Mouse (Mus musculus): ENCODE measurements around the gene Rdm1.

Rdm1 gene

DNA sequence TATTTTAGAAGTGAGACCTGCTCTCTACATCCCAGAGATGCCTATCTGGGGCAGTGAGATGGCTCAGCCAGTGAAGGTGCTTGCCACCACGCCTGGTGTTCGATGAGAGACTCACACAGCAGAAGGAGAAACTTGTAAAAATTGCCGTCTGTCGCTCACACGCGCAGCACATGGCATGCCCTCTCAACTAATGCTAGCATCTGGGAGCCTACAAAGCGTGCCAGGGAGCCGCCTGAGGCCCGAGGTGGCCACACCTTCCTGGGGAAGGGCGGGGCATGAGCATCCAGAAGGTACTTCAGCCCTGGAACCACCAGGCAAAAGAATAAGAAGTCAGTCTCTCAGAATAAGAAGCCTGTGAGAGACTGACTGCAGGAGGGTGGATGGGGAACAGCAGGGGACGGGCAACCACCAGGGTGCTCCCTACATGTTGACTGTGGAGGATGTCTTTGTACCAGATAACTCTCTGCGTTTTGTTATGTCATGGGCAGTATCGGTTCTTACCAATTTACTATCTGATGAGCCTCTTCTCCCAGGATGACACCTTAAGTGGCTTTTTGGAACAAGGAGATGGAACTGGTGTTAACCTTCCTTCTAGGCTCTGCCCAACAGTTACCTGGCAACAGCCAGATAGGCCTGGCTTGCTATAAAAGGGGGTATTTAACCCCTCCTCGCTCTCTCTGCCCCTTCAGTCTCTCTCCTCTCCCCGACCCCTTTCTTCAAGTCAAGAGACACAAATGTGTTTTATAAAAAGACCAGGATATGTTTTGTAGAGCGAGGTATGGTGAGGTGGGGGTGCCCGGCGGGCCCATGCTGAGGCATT lies 9.8 kb upstream of the Rdm1 start:
- WGBS: 26% methylated on average over 18 of the region's 18 CpGs

DNA sequence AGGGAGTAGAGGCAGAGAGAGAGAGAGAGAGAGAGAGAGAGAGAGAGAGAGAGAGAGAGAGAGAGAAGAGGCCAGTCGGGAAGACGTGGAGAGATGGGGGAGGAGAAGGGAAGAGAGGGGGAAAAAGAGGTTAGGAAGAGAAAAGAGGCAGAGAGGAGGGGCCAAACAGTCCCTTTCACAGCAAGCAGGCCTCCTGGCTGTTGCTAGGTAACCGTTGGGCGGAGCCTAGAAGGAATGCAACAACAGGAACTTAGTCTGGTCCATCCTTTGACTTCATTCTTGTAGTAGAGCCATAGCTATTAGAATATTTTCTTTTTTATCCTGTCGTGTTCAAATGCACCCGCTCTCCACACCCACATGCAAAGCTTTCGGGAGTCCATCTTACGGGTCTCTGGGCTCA lies 9.1 kb upstream of the Rdm1 start:
- WGBS: 16% methylated on average over 8 of the region's 8 CpGs

DNA sequence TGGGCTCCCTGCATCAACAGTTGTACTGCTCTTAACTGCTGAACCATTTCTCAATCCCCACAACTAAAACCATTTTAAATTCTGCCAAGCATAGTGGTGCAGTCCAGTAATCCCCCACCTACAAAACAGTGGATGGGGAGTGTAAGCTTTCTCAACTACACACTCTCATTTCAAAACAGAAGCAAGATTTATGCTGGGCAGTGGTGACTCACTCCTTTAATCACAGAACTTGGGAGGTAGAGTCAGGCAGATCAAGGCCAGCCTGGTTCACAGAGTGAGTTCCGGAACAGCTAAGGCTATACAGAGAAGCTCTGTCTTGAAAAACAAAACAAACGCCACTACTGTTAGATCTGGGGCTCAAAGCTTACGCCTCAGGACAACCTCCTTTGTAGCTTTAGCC lies 8.4 kb upstream of the Rdm1 start:
- WGBS: 69% methylated on average over 3 of the region's 3 CpGs

DNA sequence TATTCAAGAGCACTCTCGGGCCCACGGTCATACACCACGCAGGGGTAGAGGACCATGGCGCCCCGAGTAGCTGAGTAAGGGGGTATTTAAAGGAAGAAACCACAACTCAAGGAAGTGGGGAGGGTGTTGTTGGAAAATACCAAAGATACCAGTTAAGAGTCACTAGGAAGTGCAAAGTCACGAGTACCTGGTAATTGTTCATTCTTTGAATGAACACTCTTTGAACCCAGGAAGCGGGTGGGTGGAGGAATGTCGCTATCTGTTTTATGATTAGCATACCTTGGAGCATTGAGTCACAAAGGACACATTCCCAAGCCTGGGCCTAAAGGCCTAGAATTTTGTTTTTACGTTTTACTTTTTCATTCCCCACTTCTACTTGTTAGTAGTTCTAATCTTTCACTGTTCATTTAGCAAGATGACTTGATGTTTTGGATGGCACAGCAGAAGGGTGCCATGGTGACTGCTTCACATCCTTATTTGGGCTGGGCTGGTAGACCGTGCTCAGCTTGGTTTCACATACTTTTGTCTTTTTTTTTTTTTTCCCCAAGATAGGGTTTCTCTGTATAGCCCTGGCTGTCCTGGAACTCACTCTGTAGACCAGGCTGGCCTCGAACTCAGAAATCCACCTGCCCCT lies 6.9 kb upstream of the Rdm1 start:
- 83% methylated on average over 11 of the region's 11 CpGs for WGBS

DNA sequence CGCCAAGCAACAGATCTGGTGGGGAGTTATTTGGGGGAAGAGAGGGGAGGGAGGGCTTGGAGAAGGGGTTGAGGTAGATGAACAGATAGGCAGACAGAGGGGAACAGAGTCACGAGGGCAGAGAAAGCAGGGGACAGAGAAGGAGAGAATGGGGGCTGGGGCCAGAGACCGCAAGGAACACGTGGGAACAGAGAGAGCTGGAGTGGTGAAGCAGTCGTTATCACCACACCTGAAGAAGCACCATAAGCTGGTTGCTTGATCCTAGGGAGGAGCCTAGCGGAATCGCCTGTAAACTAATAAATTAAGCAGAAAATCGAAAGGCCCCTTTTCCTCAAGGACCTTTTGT lies 373 bp upstream of the Rdm1 start:
- whole genome bisulfite sequencing: 10% methylated on average over 8 of the region's 8 CpGs

DNA sequence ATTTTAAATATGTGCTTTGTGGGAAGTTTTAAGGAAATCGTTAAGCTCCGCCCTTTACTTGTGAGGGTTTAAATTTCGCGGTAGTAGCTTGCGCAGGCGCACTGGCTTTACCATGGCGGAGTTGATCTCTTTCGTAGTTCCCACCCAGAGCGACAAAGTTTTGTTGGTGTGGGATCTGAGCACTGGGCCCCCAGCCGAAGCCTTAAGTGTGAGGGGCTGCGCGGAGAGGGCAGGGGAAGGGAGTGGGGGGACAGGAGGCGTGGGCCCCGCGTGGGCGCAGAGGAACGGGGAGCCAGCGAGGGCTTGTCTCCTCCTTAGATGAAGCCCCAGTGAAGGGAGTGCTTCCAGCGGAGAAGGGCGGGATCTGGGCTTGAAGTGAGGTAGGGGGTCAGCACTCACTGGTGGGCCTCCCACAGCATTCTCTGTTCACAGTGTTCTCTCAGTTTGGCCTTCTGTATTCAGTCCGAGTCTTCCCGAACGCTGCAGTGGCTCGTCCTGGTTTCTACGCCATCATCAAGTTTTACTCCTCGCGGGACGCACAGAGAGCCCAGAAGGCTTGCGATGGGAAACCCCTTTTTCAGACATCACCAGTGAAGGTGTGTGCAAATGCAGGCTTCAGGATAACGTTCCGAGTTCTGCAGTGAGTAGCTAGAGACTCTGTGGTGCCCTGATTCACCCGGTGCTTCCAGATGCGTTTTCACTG lies 1.0 kb downstream of the Rdm1 start:
- under 1% methylated on average over 33 of the region's 33 CpGs for WGBS

DNA sequence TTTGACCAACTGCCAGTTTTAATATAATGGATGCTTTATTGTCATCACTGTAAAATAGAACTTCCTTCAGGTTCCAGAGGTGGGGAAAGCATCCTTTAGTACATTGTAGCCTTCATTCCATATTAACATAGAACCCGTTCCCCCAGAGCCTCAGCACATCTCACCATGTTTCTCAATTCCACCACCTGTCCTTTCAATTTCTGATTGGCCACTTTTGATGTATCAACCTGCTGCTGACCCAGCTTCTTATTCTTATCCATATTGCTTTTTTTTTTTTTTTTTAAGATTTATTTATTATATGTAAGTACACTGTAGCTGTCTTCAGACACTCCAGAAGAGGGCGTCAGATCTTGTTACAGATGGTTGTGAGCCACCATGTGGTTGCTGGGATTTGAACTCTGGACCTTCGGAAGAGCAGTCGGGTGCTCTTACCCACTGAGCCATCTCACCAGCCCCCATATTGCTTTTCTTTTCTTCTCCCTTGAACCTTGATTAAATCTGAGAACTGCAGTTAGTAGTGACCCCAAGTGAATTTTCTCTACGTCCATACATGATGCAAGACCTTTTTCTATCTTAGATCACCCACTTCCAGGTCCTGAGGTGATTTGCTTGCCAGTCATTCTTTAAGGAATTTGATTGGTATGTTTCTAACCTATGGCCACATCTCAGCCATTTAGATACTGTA lies 1.9 kb downstream of the Rdm1 start:
- WGBS: 78% methylated on average over 4 of the region's 5 CpGs

DNA sequence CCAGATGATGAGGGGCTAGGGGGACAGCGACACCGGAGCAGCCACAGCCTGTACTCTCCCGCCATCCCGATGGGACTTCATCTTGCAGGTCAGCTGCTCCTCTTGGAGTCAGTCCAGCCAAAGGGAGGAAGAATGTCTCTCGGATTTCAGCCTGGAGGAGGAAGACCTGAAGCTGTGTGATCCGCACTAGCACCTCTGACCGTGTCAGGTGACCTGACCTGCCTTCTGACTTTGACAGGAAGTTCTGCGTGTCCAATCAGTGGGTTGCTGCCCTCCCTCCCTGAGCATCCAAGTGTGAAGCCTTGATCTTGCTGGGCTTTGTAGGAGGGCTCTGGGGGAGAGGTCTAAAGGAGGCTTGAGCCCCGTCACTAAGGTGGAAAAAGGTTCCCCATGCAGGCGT lies 8.7 kb downstream of the Rdm1 start:
- 83% methylated on average over 10 of the region's 10 CpGs for WGBS

DNA sequence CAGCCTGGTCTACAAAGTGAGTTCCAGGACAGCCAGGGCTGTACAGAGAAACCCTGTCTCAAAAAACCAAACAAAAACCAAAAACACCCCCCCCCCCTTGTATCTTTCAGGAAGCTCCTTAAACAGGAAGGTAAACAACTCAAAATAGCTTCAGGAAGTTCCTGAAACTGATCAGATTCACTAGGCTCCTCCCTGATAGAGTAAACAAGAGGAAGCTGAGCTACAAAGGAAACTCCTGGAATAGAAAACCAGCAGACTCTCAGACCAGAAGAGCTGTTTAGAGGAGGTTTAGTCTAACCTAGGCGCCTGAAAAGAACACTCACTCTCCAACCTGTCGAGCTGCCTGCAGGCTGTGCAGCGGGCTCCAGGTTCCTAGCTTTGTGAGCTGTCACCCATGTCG lies 12.8 kb downstream of the Rdm1 start:
- WGBS: 91% methylated on average over 4 of the region's 4 CpGs

DNA sequence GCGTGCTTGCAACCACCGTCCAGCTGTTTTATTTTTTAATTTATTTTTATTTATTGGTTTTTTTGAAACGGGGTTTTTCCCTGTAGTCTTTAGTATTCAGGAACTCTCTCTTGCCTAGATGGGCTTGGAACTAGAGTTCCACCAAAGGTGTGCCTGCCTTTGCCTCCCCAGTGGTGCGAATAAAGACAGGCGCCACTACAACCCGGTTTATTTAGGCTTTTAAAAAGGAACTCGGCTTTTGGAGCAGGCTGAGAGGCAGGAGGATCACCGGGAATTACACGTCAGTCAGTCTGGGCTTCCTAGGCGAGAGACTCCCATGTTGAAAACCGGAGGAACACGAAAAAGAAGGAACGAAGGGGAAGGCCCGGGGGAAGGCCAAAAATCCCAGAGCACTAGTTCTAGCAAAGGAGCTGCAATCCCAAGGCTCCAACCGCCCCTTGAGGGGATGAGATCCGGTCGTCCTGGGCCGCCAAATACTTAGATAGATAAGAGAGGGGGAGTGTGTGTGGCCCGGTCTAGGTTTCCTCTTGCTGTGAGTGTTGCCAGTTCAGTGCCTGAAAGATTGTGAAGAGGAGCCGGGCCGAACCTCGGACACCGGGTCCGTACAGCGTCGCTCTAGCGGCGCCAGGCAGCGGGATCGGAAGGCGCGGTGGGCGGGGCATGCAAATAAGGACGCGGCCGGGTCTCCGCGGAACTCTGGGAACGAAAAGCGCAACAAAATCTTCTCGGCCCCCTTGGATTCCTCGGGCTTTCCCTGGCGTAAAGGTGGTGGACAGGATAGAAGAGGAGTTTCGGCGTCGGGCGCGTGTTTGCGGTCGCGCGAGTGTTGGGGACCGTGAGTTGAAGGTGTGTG lies 14.1 kb downstream of the Rdm1 start:
- 4% methylated on average over 53 of the region's 53 CpGs for WGBS

DNA sequence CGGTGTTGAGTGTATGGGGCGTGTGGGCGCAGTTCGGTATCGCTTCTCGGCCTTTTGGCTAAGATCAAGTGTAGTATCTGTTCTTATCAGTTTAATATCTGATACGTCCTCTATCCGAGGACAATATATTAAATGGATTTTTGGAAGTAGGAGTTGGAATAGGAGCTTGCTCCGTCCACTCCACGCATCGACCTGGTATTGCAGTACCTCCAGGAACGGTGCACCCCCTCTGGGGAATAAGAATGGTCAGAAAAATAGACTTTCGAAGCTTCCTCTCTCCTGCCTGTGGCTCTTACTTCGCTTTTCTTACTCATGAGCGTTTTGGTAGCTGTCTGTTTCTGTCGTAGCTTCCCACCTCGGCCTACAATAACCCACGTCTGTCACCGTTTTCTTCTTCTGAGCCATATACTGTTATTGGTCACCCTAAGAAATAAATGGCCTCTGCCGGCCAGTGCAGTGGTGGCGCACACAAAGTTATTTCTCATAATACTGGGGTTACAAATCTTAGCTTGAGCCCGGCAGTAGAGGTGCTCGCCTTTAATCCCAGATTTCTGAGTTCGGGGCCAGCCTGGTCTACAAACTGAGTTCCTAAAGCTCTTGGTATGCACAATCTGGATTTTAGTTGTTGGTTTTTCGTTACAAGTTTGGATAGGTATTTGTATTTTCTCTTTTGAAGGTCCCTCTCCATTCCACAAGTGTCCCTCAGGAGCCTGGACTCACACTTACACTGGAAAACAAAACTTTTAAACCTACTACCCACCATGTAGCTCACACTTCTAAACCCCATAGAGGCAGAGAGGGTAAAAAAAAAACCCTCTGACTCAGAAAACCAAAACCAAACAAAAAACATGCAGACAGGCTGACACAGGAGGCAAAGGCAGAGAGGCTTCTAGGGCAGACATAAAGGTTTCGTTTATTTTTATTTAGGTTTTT lies 15.0 kb downstream of the Rdm1 start:
- 2% methylated on average over 16 of the region's 26 CpGs for WGBS

DNA sequence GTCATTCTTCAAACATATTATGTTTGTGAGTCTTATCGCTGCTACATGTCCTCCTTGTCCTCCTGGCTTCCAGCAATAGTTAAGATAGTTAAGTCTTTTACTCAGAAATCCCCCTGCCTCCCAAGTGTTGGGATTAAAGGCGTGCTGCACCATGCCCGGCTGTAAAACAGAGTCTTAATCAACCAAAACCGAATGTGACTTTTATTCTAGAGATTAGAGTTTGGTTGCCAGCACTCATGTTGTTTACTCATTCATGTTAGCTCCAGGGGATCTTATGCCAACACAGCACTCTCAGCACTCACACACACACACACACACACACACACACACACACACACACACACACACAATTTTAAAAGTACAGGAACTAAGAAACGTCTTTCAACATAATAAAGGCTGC lies 15.9 kb downstream of the Rdm1 start:
- WGBS: 32% methylated on average over 5 of the region's 5 CpGs

DNA sequence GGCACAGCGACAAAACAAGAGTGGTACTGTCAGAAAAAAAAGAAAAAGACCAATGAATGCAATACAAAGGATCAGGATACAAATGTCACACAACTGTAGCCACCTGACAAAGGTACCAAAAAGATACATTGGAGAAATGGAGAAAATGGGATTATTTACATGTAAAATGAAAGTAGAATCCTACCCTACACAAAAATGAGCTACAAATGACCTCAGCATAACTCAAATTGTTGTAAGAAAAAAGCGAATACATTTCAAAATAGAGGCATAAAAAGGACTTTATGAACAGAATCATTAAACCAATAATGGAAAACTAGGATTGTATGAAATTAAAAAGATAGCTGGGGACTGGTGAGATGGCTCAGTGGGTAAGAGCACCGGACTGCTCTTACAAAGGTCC lies 17.6 kb downstream of the Rdm1 start:
- 44% methylated on average over 3 of the region's 3 CpGs for whole genome bisulfite sequencing

DNA sequence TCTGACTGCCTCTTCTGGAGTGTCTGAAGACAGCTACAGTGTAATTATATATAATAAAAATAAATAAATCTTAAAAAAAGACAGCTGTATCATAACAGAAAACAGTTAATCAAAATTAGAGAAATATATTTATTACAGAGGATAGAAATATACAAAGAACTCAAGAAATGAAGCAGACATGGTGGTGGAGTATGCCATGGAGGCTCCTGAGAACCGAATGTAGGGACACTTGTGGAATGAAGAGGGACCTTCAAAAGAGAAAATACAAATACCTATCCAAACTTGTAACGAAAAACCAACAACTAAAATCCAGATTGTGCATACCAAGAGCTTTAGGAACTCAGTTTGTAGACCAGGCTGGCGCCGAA lies 18.0 kb downstream of the Rdm1 start:
- under 1% methylated on average over 4 of the region's 4 CpGs for WGBS

DNA sequence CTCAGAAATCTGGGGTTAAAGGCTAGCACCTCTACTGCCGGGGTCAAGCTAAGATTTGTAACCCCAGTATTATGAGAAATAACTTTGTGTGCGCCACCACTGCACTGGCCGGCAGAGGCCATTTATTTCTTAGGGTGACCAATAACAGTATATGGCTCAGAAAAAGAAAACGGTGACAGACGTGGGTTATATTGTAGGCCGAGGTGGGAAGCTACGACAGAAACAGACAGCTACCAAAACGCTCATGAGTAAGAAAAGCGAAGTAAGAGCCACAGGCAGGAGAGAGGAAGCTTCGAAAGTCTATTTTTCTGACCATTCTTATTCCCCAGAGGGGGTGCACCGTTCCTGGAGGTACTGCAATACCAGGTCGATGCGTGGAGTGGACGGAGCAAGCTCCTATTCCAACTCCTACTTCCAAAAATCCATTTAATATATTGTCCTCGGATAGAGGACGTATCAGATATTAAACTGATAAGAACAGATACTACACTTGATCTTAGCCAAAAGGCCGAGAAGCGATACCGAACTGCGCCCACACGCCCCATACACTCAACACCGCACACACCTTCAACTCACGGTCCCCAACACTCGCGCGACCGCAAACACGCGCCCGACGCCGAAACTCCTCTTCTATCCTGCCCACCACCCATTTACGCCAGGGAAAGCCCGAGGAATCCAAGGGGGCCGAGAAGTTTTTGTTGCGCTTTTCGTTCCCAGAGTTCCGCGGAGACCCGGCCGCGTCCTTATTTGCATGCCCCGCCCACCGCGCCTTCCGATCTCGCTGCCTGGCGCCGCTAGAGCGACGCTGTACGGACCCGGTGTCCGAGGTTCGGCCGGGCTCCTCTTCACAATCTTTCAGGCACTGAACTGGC lies 18.7 kb downstream of the Rdm1 start:
- under 1% methylated on average over 45 of the region's 56 CpGs for WGBS

DNA sequence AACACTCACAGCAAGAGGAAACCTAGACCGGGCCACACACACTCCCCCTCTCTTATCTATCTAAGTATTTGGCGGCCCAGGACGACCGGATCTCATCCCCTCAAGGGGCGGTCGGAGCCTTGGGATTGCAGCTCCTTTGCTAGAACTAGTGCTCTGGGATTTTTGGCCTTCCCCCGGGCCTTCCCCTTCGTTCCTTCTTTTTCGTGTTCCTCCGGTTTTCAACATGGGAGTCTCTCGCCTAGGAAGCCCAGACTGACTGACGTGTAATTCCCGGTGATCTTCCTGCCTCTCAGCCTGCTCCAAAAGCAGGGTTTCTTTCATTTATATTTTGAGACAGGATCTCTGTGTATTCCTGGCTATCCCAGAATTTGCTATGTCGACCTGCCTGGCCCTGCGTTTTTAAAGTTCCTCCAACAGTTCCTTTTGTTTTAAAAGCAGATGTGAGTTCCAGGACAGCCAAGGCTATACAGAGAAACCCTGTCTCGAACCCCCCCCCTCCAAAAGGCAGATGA lies 19.3 kb downstream of the Rdm1 start:
- 6% methylated on average over 16 of the region's 16 CpGs for WGBS

DNA sequence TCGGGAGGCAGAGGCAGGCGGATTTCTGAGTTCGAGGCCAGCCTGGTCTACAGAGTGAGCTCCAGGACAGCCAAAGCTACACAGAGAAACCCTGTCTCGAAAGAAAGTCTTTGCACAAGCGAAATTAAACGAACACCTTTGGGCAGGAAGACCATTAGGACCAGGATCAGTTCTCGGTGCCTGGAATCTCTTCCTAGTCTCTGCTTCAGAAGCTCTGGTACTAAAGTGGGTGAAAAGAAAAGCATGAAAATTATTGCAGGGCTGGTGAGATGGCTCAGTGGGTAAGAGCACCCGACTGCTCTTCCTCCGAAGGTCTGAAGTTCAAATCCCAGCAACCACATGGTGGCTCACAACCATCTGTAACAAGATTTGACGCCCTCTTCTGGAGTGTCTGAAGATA lies 20.1 kb downstream of the Rdm1 start:
- WGBS: 92% methylated on average over 10 of the region's 10 CpGs

DNA sequence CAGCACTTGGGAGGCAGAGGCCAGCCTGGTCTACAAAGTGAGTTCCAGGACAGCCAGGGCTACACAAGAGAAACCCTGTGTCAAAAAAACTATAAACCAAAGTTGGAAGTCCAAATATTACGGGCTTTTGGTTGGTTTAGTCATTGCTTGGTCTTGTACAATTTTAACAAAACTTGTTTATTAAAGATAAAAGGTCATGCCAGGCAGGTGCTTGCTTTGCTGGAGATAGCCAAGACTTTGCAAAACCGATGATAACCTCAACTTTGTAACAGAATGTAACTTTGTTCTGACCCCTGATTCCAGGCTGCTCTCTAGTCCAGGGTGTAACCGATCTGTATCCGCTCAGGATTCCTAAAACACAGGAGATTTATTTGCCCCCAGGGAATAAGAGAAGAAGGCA lies 29.4 kb downstream of the Rdm1 start:
- WGBS: 95% methylated on average over 4 of the region's 4 CpGs

DNA sequence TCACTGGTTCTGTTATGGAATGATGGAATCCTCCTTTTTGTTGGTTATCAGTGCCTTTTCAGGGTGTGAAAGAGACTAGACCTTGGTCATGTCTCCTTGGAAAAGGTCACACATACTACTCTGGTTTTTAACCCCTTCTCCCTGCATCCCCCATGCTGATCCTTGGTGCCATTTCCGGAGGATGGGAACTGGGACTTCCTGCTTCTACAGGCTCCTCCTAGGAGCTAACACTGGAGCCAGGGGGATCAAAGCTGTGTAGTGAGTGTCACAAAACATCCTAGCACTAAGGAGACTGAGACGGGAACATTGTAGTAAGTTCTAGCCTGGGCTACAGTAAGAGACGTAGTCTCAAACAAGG lies 30.5 kb downstream of the Rdm1 start:
- whole genome bisulfite sequencing: 5% methylated on average over 3 of the region's 3 CpGs

All from cerebral cortex, adult 2 months (tissue).